Mouse (Mus musculus) spleen, postnatal 36 days (tissue): ENCODE measurements at regions not wholly inside any gene's neighbourhood (a gene's known extent, or its start where the extent isn't known, plus 50 kb on each side); places are given as distances from the start of the nearest gene placed in this dataset.

Experiments used
- DNase-seq, 2 experiments: peaks; one replicate each; pipeline ENCODE4 v3.0.0; 2022; ENCODE audit warnings: low spot score in 2 of 2, mixed read lengths in 1 of 2

DNA sequence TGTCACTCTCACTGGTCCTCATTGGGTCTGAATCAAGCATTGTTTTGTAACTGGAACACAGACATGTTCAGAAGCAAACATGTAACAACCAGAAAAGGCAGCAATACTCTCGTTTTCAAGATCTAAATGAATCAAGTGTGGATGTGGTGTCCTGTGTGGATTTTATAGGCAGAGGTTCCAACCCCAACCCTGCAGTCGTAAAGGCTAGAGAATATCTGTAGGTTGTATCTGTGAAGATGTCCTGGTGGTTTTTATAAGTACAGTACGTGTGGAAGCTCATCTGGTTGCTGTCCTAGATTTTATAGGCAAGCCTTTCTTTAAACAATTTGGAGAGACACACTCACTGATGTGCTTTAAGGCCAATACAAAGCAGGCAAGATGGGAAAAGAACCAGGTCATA, 518.8 kb upstream of the Atp11b start:
- no peak for DNase-seq

DNA sequence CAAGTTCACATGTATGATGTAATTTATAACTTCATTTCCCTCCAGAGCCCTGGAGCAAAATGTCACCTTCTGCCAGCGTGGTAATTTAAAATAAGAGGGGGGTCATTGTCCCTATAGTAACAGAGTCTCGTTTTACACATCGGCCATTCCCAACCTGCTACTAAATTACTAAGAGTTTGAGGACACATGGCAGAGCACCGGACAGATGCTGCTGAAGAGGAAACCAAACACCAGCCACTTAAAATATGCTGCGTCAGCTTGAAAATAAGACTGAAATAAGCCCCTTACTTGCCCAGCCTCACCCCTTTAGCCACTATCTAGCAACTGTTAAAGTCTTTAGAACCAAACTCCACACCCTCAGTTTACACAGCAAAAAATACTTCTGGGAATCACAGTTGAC, 518.1 kb upstream of the Atp11b start:
- no peak for DNase-seq

DNA sequence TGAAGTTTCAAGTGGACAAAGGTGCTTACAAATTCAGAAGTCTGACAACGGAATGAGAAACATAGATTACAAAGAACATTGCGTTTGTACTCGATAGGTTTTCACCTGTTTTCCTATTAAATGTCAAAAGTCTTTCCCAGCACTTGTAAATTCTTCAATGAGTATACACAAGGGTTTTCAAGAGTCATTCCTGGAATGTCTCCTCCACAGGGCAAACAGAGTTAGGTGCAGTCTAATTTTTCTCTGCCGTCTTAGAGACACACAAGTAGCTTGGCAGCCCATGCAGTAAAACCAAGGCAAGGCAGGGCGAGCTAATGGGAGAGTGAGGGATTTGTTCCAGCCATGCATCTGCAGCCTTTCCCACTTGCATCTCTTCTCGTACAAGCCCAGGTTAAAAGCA, 516.6 kb upstream of the Atp11b start:
- DNase-seq, result no peak

DNA sequence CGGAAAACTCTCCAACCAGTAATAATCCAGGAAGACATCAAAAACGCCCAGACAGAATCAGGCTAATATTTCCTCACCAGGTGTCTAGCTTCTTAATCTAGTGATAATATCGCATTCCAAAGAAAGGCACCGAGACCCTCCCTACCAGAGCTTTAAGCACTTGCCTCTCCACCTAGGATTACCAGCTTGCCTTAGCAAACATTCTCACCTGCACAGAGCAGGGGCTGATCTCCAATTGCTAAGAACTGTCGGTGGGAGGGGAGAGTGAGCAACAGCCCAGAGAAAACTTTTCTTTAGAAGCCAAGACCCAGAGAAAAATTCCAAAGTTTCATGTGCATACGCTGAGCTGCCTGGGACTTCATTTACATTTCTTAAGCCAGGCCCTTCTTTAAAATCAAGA, 511.6 kb upstream of the Atp11b start:
- no peak for DNase-seq

DNA sequence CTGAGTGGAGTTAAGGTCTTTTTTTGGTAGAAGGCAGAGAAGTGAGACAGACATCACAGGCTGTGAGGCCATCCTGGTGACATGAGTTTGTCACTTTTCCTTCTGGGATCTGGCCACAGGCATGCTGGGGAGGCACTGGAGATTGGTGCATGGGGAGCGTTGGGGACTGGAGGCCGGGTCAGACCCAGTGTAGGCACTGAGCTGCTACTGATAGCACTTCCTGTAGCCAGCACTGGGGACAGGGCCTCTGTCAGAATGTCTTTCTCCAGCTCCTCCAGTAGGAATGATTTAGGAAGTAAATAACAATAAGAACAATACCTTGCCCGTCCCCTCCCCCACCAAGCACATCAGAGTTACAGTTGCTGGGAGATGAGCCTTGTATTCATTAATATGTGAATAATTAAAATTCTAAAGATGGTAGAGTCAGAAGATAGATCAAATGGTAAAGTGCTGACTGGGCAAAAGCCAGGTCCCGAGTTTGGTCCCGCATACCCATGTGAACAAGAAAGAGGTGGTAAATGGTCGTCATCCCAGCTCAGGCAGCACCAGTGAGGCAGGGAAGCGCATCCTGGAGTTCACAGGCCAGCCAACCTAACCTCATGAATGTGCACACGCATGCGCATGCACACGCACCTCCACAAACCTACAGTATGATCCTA, 510.9 kb upstream of the Atp11b start:
- no peak for DNase-seq

DNA sequence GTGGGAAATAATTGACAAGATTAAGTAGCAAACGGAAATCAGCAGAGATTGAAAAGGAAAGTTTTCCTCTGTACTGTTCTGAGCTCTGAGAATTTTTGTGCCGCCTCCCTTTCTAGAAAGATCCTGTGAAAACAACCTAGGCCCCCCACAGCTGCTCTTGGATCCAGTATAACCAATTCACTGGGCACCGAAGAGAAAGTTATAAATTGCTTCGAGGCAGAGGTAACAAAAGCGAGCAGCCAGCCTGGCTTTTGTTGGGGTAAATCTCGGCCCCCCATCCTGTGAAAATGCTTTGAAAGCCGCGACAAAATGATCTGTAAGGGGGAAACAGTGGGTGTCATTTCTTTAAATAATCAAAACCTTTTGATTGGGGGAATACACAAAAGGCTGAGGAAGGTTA, 508.9 kb upstream of the Atp11b start:
- no peak for DNase-seq

DNA sequence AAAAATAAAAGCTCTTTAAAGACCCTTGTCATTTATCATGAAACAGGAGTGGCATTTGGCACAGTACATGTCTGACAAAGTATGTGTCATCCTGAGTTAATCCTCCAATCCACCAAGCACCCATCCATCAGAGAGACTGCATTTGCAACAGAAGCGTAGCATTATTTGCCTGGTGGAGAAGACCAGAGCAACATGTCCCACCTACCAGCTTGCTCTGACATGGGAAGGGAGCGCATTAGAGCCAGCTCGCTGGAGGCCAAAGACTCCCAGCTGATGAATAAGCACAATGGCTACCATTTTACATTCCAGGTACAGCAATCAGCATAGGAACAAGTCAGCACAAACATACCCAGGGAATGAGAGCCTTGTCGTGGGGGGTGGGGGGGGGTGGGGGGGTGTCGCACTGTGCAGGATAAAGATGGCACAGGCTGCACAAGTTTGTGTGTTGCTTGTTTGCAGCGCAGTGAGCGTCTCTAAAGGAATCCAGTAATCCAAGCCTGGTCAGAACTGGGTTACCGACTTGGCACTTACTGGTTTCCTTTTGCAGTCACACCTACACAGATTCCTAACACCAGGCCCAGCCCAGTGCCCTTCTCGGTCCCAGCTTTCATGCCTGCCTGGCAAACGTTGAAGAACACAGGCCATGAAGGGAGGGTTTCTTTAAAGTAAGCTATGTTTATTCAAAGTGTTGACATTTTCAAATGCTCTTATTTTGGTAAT, 507.8 kb upstream of the Atp11b start:
- no peak for DNase-seq

DNA sequence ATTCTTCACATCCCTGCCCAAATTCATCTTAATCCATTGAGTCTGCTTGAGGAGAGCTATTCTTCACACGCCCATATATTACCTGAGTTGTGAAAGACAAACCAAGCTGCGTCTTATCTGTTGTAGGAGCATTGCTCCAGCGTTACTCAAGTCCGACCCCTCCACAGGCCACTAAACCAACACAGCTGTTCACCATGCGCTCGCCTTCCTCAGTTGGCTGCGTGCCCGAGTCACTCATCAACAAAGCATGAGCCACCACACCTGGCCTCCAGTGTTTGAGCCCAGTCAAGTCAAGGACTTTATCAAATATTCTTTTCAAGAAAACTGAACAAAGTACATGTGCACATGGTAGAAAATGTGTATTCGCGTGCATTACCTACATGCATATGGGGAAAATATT, 504.7 kb upstream of the Atp11b start:
- DNase-seq, result no peak

DNA sequence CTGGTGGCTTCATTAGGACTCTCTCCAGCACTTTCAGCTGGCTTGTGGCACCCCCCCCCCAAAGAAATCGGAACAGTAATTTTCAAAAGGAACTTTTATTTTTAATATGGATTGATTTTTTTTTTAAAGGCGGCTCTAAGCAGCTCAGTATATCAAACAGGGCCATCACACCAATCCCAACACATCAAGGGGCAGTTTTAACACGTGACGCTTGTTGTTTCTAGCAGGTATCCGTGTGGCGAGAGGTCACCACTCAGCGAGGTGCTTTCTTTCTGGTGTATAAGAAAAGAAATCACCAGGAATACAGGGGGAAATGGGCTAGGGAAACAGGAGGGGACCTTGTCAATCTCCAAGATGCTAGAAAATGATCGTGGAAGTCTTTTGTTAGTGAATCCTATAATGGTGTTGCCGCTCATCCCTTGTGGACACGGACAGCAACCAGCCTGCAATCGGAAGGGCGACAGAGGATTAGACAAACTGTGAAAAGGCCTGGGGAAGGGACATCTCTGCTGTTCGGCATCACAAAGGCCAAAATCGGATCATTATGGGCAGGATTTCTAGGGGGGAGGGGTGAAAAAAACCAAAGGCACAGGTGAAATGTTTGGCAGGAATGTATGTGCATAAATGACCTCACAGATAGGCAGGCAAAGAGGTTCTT, 503.7 kb upstream of the Atp11b start:
- DNase-seq, result no peak

DNA sequence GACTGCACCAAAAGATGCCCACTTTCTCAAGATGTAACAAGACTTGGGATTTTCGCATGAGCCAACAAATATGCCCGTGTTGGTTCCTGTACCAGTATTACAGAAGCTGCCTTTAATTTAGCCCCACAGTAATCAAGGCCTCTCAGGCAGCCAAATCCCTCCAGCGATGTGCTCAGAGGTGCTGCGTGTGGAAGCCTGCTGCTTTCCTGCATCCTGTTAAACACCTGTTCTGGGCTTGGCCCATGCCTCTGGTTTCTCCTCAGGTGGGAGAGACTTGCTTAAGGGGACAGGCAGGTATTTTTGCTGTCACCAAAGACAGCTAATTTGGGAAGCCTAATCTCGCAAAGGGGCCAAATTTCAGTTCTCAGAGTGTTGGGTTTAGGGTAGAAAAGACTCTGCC, 500.0 kb upstream of the Atp11b start:
- DNase-seq, result no peak

DNA sequence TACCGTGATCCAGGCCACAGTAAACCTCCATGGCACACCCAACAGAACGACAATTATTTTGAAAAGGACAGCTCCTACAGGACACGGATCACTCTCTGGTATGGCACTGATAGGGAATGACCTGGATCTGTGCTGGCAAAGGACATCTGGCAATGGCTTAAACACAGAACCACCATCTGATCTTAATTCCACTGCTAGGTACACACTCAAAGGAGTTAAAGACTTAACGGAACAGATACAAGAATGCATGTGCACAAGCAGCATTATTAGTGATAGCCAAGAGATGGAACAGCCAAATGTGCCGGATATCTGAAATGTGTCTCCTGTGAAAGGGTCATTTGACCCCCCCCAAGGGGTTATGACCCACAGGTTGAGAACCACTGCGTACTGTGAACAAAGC, 493.0 kb upstream of the Atp11b start:
- DNase-seq, result no peak

DNA sequence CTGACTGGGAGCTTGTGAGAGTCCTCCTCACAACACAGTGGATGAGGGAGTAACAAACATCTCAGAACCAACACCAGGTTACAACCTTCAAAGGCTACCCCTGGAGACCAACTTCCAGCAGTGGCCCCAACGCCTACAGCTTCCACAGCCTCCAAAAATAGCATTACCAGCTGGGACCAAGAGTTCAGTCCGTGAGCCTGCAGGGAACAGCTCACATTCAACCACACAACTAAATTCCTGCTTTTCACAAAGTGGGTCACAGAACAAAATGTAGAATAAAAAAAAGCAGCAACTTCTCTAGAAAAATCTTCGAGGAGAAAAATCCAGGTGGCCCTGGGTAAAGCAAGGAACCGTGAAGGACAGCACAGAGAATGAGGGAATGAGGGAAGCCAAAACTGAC, 485.0 kb upstream of the Atp11b start:
- DNase-seq, result no peak

DNA sequence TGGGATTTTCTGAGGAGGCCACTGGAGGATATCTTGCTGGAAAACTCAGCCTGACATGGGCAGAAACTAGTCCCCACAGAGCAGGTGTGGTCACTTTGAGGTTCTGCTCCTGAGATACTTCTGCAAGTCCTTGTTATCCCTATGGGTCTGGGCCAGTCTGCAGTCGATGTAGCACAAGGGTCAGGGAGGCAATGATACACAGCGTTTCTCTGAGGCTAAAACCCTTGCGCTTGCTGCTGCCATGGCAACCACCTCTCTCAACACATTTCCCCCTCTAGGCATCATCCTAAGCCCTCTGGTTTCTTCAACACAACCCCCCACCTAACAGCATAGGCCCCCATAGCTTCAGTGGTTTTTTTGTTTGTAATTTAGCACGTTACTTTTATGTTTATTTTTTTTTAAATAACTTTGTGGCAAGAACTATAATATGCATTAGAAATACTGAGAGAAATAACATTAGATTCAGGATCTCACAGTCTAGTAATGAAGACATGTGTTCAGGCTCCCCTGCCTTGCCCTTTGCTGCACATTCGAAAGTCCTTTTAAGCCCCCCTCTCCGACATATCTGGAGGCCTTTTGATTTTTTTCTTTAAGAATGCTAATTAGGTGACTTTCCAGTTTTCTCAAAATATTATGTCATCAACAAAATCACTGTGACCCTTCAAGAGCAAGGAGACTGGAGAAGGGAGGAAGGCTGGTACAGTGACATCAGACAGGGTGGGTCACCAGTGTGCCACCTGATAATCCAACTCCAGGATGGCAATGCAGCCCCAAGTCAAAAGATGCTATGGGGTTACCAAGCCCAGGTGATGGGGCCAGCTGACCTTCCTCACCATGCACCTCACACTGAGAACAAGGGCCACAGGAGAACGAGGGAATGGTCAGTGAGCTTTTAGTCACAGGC, 483.7 kb upstream of the Atp11b start:
- DNase-seq, result no peak

DNA sequence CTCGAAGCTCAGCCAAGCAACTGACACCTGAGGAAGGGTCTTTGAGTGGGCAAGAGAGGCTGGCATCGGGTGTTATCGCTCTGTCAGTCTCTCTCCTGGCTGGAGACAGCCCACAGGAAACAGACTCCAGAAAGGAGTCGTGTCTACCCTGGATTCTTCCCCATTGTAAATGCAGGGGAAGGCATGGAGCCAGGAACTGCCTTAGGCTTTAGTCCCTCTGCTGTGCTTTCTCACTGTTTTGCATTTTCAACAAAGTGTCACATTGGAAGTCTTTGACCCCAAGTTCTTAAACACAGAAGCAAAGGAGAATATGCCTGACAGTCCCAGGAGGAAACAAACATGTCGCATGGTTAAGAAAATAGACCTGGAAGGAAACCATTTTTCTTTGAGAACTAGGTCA, 480.4 kb upstream of the Atp11b start:
- no peak for DNase-seq

DNA sequence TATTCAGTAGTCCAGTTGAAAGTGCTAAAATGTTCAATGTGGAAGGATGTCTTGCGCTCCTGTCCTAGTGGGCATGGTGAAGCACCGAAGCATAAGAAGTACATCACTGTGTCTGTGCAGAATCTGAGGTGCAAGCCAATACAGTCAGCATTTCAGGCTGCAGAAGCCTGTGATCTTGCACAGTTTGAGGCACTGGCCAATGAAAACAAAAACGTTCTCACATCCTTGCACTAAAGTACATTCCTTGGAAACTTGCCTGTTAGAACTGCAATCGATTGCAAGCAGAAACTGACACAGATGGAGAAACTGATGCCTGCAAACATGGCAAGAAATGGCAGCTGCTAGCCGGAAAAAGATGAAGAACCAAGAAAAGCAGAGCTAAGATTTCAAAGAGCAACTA, 472.9 kb upstream of the Atp11b start:
- DNase-seq, result no peak

DNA sequence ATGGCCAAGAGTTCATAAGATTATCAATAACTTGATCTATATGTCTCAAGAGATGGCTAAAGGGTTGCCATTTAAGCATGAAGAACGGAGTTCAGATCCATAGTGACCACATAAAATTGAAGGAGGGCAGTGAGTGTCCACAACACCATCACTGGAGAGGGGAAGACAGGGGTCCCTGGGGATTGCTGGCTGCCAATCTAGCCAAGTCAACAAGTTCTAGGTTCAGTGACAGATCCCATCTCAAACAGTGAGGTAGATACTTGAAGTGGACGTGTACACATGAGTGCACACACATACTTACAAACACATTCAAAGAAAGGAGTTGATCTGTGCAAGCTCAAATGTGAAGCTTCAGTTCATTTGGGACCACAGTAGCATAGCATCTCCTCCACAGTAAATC, 471.8 kb upstream of the Atp11b start:
- no peak for DNase-seq

DNA sequence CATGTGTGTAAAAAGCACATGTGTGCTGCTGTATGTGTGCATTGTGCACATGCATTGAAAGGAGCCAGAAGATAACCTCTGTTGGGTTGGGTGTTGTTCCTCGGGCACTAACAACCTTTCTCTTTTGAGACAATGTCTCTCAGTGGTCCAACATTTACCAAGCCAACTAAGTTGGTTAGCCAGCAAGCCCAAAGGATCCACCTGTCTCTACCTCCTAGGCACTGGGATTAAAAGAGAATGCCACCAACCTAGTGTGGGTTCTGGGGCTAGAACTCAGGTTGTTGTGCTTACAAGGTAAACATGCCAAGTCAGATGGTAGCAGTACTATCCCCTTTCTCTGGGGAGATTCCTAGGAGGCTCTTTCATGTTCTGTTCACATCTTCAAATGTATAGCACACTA, 459.1 kb upstream of the Atp11b start:
- no peak for DNase-seq

DNA sequence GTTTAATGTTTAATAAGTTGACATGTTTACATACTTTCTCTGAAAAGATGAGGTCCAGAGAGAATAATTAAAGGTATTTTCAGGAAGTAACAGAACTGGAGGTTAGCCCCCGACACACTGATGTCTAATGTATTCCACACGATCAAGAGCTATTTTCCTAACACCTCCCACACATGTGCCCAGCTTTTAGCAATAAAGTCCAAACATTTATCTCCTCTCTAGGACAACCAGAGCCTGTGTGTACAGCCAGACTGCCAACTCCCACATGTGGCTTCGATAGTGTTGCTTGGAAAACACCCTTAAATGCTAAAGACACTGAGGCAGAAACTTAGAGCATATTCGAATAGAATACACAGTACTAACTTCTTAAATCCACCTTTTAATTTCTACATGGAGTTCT, 458.2 kb upstream of the Atp11b start:
- no peak for DNase-seq

DNA sequence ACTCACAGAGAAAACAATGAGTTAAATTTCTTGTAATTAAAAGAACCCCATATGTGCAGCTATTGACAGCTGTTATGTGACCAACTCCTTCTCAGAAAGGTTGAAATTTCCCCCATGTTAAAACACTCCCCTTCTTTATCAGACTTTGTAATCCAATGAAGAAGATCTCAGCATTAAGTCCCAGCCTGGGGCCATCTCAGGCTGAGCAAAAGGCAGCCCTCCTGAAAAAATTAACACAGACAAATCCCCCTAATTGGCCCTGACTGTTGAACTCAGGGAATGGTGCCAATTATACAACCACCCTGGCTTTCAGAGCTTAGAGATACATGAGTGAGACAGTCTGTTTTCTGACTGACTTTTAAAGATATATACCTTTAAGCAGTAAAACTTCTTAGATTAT, 454.9 kb upstream of the Atp11b start:
- no peak for DNase-seq

DNA sequence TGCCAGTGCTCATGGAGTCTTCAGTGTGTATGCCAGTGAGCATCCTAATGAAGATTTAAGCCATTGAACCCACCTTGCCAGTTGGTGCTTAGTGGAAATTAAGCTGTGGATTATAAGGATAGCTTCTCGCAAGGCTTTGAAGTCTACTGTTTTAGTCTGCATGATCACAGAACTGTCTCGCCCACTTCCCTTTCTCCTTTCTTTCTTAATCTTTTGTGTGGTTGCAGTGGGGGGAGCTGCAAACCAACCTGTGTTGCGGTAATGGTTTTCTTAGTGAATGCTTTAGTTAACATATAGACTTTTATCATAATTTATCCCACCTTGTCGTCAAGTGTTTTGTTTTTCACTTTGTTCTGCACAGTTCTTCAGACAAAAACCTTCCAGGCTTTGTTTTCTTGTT, 447.9 kb upstream of the Atp11b start:
- DNase-seq, result no peak

DNA sequence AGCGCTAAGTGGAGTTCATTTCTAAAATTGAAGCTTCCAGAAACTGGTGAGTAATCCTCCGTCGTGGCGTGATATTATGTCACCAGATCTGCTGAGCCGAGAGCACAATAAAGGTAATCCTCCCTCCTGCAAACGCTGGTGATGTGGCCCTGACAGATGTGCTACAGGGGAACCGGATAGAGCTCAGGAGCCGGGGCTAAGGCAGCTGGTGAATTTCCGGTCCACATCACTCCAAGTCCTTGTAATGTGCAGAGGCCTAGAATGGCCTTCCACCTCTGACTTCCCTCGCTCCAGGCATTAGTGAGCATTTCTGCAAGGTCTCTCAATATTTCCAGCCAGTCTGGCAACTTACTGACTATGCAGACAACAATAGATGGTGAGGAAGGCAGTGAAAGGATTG, 439.7 kb upstream of the Atp11b start:
- no peak for DNase-seq

DNA sequence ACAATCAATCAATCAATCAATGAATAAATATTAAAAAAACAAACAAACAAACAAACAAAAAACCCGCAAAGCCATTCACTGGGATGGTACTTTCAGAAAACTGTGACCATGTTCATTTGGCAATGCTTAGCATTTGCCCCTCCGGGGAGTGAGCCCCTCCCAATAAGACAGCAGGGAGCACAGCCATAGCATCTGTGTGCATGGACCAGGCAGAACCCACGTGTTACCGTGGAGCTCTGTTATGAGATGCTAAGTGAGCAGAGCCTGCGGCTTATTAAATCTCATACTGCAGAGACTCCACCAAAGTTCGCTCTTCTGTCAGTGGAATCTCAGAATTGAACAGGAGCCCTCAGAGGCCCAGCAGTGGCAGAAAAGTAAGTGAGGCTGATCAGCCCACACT, 438.7 kb upstream of the Atp11b start:
- no peak for DNase-seq
